1 mouse cellular context compared by ENCODE assay signal in genomic region chr19:60818677-60819076, GRCm38 (mm10).
TF ChIP-seq lines count a peak whose summit lies in the region.

No protein-coding gene starts in this region.

TF ChIP-seq in MEL, 35 proteins besides CTCF, POLR2A, EP300 and RAD21:
- TF ChIP-seq ETS1 (IDR thresholded peaks at IDR 0.05; ENCODE audit: low read depth, low read length) = 0 out of 2 replicates have a peak, but pooled peaks have one; percentile 27
- peak; percentile 73; the same call in 1 of the 2 replicates for TF ChIP-seq MYC (IDR thresholded peaks at IDR 0.05; ENCODE audit: low read depth, low read length)
- TF ChIP-seq POLR2AphosphoS2 (IDR thresholded peaks at IDR 0.05; ENCODE audit: low read length) = no peak
- no peak for TF ChIP-seq TAL1 (IDR thresholded peaks at IDR 0.05; ENCODE audit: low read length)
- TF ChIP-seq RCOR1 (IDR thresholded peaks at IDR 0.05; ENCODE audit: low read depth, low read length) = no peak
- TF ChIP-seq ZMIZ1 (IDR thresholded peaks at IDR 0.05; ENCODE audit: low read depth, low read length) = no peak
- TF ChIP-seq SMC3 (IDR thresholded peaks at IDR 0.05; ENCODE audit: low read depth, low read length) = no peak
- peak; percentile 55; the same call in 1 of the 2 replicates for TF ChIP-seq GABPA (IDR thresholded peaks at IDR 0.05; ENCODE audit: low read depth, low read length)
